Mouse (Mus musculus) left cerebral cortex, adult 11 months (tissue): ENCODE results near the gene Gm28576.
"Not testable (repeated sequence)": the region's sequence is repeated elsewhere in the genome, so short reads cannot be mapped to it uniquely, and the experiment has no call there.

Source experiments
- DNase-seq: peaks from one replicate; pipeline ENCODE4 v3.0.0; 2022; ENCODE audit warnings: low spot score

The Gm28576 gene

GRCm38 (mm10) chrY:7722641-7723040 lies at the start of gene Gm28576:
Gm28576 (plus strand) TSS chrY:7722941.
- not testable (repeated sequence) for DNase-seq
